Mouse (Mus musculus) C2C12 (cell line): ENCODE results near the gene Top2a.

Source experiments
- CTCF ChIP-seq: IDR thresholded peaks from one replicate; pipeline ENCODE4 v1.5.1; 2011; ENCODE audit not compliant: control insufficient read depth, insufficient read depth, insufficient read length
- MAX ChIP-seq: IDR thresholded peaks from one replicate; pipeline ENCODE4 v1.6.1; 2011; ENCODE audit warnings: mild to moderate bottlenecking, control low read depth
- MYOD1 ChIP-seq: IDR thresholded peaks from one replicate; pipeline ENCODE4 v1.6.1; 2011; ENCODE audit warnings: low read depth; ENCODE audit not compliant: control insufficient read depth, insufficient read length
- MYOG ChIP-seq: IDR thresholded peaks from one replicate; pipeline ENCODE4 v1.6.1; 2011; ENCODE audit not compliant: control insufficient read depth, insufficient read length; ENCODE audit errors: extremely low read depth

DNA sequence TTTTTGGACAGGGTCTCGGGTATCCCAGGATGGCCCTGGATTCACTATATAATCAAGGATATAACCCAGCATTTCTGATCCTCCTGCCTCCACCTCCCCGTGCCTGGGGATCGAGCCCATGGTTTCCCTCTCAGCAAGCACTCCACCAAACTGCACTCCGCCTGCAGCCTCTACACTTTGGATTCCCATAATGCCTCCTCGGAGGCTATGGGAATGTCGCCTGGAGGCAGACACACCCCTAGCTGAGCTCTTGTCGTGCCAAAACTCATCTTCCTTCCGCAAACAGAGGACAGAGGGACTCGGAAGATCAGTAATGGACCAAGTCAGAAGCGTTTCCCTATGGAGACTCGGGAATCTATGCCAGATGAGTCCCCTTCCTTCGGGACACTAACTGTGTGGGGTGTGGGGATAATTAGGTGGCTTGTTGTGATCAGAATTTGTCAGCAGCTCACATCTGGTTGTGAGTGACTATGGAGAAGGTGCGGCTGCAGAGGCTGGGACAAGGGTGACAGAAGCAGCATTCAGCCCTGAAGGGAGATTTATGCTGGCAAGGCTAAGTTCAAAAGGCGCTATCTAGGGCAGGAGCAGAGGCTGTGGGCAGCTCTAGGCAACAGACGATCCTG is 45.4 kb downstream of the Top2a start:
- TF ChIP-seq CTCF = no peak
- no peak for TF ChIP-seq MYOD1
- TF ChIP-seq MAX = no peak
- TF ChIP-seq MYOG = no peak
